Mouse (Mus musculus): Measurements from ENCODE around the gene Prrx2.
"Not testable (repeated sequence)": the region's sequence is repeated elsewhere in the genome, so short reads cannot be mapped to it uniquely, and the experiment has no call there.

Prrx2 gene

GRCm38 (mm10) chr2:30912291-30912773 lies 77.6 kb downstream of the Prrx2 start:
- DNase-seq (ENCODE audit: low spot score in 2 of 2) = no peak

GRCm38 (mm10) chr2:30913022-30913421 lies 78.2 kb downstream of the Prrx2 start:
- DNase-seq (ENCODE audit: low spot score in 2 of 2) = no peak

GRCm38 (mm10) chr2:30914836-30915235 lies 80.1 kb downstream of the Prrx2 start:
- no peak for DNase-seq (ENCODE audit: low spot score in 2 of 2)

- no peak for DNase-seq (ENCODE audit: low spot score in 2 of 2)
Measured at GRCm38 (mm10) chr2:30915376-30915775, 80.6 kb downstream of the Prrx2 start.

- DNase-seq (ENCODE audit: low spot score in 2 of 2) = not testable (repeated sequence)
Measured at GRCm38 (mm10) chr2:30915933-30916332, 81.2 kb downstream of the Prrx2 start.

- DNase-seq (ENCODE audit: low spot score in 2 of 2) = no peak
Measured at GRCm38 (mm10) chr2:30917649-30918048, 82.9 kb downstream of the Prrx2 start.

GRCm38 (mm10) chr2:30918126-30918525 lies 83.4 kb downstream of the Prrx2 start:
- DNase-seq (ENCODE audit: low spot score in 2 of 2) = no peak

GRCm38 (mm10) chr2:30918780-30919329 lies 84.1 kb downstream of the Prrx2 start:
- no peak for DNase-seq (ENCODE audit: low spot score in 2 of 2)

GRCm38 (mm10) chr2:30920216-30920615 lies 85.4 kb downstream of the Prrx2 start:
- DNase-seq (ENCODE audit: low spot score in 2 of 2) = peak; percentile 29 to 45

GRCm38 (mm10) chr2:30923099-30923498 lies 88.3 kb downstream of the Prrx2 start:
- DNase-seq (ENCODE audit: low spot score in 2 of 2) = no peak

- DNase-seq (ENCODE audit: low spot score in 2 of 2) = no peak
Measured at GRCm38 (mm10) chr2:30925181-30925580, 90.4 kb downstream of the Prrx2 start.

GRCm38 (mm10) chr2:30926381-30926780 lies 91.6 kb downstream of the Prrx2 start:
- DNase-seq (ENCODE audit: low spot score in 2 of 2) = no peak

GRCm38 (mm10) chr2:30927151-30927781 lies 92.5 kb downstream of the Prrx2 start:
- DNase-seq (ENCODE audit: low spot score in 2 of 2) = no peak

- peak; percentile 85 for DNase-seq (ENCODE audit: low spot score in 2 of 2)
Measured at GRCm38 (mm10) chr2:30927844-30928628, 93.3 kb downstream of the Prrx2 start.

- peak in 1 of 2 experiments; percentile 28 for DNase-seq (ENCODE audit: low spot score in 2 of 2)
Measured at GRCm38 (mm10) chr2:30928893-30929482, 94.2 kb downstream of the Prrx2 start.

- DNase-seq (ENCODE audit: low spot score in 2 of 2) = peak; percentile 79 to 81
Measured at GRCm38 (mm10) chr2:30929483-30930045, 94.8 kb downstream of the Prrx2 start, which contains the start of gene Ptges. Gene Ptges (minus strand): TSS chr2:30929863.

GRCm38 (mm10) chr2:30930846-30931245 lies 96.1 kb downstream of the Prrx2 start:
- DNase-seq (ENCODE audit: low spot score in 2 of 2) = not testable (repeated sequence)
